Mouse (Mus musculus) MN1 (cell line): ENCODE results near the gene Pgpep1l.
"Not testable (repeated sequence)": the region's sequence is repeated elsewhere in the genome, so short reads cannot be mapped to it uniquely, and the experiment has no call there.

Experiments used
- DNase-seq: peaks from one replicate; pipeline ENCODE4 v3.0.0-alpha.2; 2016; ENCODE audit warnings: low spot score

Gene Pgpep1l

GRCm38 (mm10) chr7:68264028-68264453, at the start of gene Pgpep1l:
TSS of gene Pgpep1l (minus strand) at chr7:68264233.
- DNase-seq: peak; percentile 79

- no peak for DNase-seq
Observed at GRCm38 (mm10) chr7:68313038-68313782, 49.2 kb upstream of the Pgpep1l start.

- DNase-seq: no peak
Observed at GRCm38 (mm10) chr7:68312395-68312794, 48.4 kb upstream of the Pgpep1l start.

GRCm38 (mm10) chr7:68311469-68311868, 47.4 kb upstream of the Pgpep1l start:
- DNase-seq: no peak

GRCm38 (mm10) chr7:68306756-68307155, 42.7 kb upstream of the Pgpep1l start:
- DNase-seq: no peak

- DNase-seq: no peak
Observed at GRCm38 (mm10) chr7:68305781-68306575, 41.9 kb upstream of the Pgpep1l start.

- DNase-seq: no peak
Observed at GRCm38 (mm10) chr7:68303685-68304084, 39.7 kb upstream of the Pgpep1l start.

GRCm38 (mm10) chr7:68302586-68303433, 38.8 kb upstream of the Pgpep1l start:
- DNase-seq: peak; percentile 85

- peak; percentile 85 for DNase-seq
Observed at GRCm38 (mm10) chr7:68301160-68301559, 37.1 kb upstream of the Pgpep1l start.

- no peak for DNase-seq
Observed at GRCm38 (mm10) chr7:68298381-68299076, 34.5 kb upstream of the Pgpep1l start.

GRCm38 (mm10) chr7:68296487-68296886, 32.5 kb upstream of the Pgpep1l start:
- DNase-seq: no peak

- no peak for DNase-seq
Observed at GRCm38 (mm10) chr7:68293997-68294789, 30.2 kb upstream of the Pgpep1l start.

GRCm38 (mm10) chr7:68291603-68292002, 27.6 kb upstream of the Pgpep1l start:
- no peak for DNase-seq

GRCm38 (mm10) chr7:68289081-68289480, 25.0 kb upstream of the Pgpep1l start:
- DNase-seq: no peak

GRCm38 (mm10) chr7:68288000-68288399, 24.0 kb upstream of the Pgpep1l start:
- not testable (repeated sequence) for DNase-seq

- no peak for DNase-seq
Observed at GRCm38 (mm10) chr7:68287582-68287981, 23.5 kb upstream of the Pgpep1l start.

GRCm38 (mm10) chr7:68286526-68287481, 22.8 kb upstream of the Pgpep1l start:
- no peak for DNase-seq

- no peak for DNase-seq
Observed at GRCm38 (mm10) chr7:68285851-68286298, 21.8 kb upstream of the Pgpep1l start.

GRCm38 (mm10) chr7:68283776-68284175, 19.7 kb upstream of the Pgpep1l start:
- no peak for DNase-seq

GRCm38 (mm10) chr7:68283133-68283520, 19.1 kb upstream of the Pgpep1l start:
- not testable (repeated sequence) for DNase-seq
